Mouse (Mus musculus) kidney, adult 11 months (tissue): ENCODE results near the gene Cep162.

Source experiments
- DNase-seq: peaks from one replicate; pipeline ENCODE4 v3.0.0; 2022

The Cep162 gene

DNA sequence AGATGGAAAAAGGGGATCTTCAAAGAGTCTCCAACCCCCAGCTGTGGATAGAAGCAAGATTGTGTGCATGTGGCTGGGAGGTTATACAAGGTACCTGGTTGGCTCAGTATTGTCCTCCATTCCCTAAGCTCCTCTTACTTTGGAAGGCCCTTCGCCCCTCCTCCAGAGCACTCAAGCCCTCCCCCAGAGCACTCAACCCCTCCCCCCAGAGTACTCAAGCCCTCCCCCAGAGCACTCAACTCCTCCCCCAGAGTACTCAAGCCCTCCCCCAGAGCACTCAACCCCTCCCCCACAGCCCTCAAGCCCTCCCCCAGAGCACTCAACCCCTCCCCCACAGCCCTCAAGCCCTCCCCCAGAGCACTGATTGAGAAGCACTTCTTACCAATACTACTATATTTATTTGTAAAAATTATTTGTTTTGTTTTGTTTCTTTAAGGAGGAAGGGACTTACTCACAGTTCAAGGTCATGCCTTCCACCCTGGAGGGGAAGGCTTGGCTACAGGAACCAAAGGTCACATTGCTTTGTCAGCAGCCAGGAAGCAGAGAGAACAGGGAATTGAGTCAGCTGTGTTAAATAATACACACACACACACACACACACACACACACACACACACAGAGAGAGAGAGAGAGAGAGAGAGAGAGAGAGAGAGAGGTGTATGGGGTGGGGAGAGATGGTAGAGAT lies 102.6 kb downstream of the Cep162 start:
- DNase-seq = no peak

- DNase-seq = peak; percentile 14
Observed at GRCm38 (mm10) chr9:87147927-87148326, 107.4 kb downstream of the Cep162 start.

GRCm38 (mm10) chr9:87146400-87146799 lies 108.9 kb downstream of the Cep162 start:
- no peak for DNase-seq

- DNase-seq = no peak
Observed at GRCm38 (mm10) chr9:87145671-87146070, 109.7 kb downstream of the Cep162 start.

DNA sequence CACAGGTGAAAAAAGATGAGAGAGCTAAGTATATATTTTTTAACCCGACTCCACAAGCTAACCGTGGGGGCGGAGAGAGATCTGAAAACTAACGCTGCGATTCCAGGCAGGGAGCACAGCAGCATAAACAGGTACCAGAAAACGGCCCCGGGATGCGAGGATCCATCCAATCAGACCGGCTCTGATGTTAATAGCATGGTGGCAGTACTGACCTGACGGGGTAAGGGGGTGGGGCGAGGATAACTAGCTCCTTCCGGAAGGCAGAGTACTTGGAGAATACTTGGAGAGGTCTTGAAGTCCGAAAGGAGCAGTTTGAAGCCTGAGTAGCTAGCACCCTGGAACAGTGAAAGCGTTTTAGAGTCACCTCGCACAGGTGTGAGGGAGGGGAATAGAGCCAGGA lies 110.2 kb downstream of the Cep162 start:
- DNase-seq = no peak

- DNase-seq = no peak
Observed at GRCm38 (mm10) chr9:87144532-87144931, 110.8 kb downstream of the Cep162 start.

GRCm38 (mm10) chr9:87144106-87144505 lies 111.2 kb downstream of the Cep162 start, which contains the start of gene Mrap2:
Gene Mrap2 (plus strand): TSS chr9:87144306.
- DNase-seq = peak; percentile 11

- DNase-seq = no peak
Observed at GRCm38 (mm10) chr9:87143076-87143475, 112.3 kb downstream of the Cep162 start.
